Mouse (Mus musculus) heart, embryonic 14.5 days (tissue): ENCODE results near the gene Rrm1. TPM values are rescaled to one million over a fixed set of nuclear protein-coding genes. Genes with fewer than 3 reads are reported as not detected.
"Not testable (repeated sequence)": the region's sequence is repeated elsewhere in the genome, so short reads cannot be mapped to it uniquely, and the experiment has no call there.

Experiments used
- ATAC-seq: fragments of 200-750 bp; cut with Nextera tagmentation; 2 replicates; pipeline ENCODE4 v1.8.0; 2017; ENCODE audit warnings: low read depth, moderate TSS enrichment; ENCODE audit not compliant: insufficient number of reproducible peaks, insufficient read depth, low FRiP score
- H3K27ac ChIP-seq, 2 experiments: fragments of 200-500 bp in 1 of 2; fragments of 300-500 bp in 1 of 2; sonication (generic) in 1 of 2; replicated peaks in 1 of 2; 2 replicates each; pipeline ENCODE4 v1.5.1; 2012 to 2014; ENCODE audit warnings: low read depth in 2 of 2, low read length in 2 of 2, control low read depth in 1 of 2, mild to moderate bottlenecking in 1 of 2, mixed read lengths in 1 of 2; ENCODE audit not compliant: control insufficient read depth in 1 of 2, insufficient read depth in 1 of 2
- H3K27me3 ChIP-seq: fragments of 300-500 bp; sonication (generic); 2 replicates; pipeline ENCODE4 v1.6.1; 2014; ENCODE audit warnings: mild to moderate bottlenecking, low read length, control low read depth; ENCODE audit not compliant: control insufficient read depth, insufficient read depth
- H3K36me3 ChIP-seq: fragments of 300-500 bp; sonication (generic); 2 replicates; pipeline ENCODE4 v1.6.1; 2014; ENCODE audit warnings: mild to moderate bottlenecking, control low read depth, low read length, mixed read lengths; ENCODE audit not compliant: control insufficient read depth, insufficient read depth
- H3K4me1 ChIP-seq, 2 experiments: fragments of 200-500 bp in 1 of 2; fragments of 300-500 bp in 1 of 2; sonication (generic) in 1 of 2; 2 replicates each; pipeline ENCODE4 v1.6.1; 2012 to 2014; ENCODE audit warnings: low read length in 2 of 2, control low read depth in 1 of 2, mixed read lengths in 1 of 2; ENCODE audit not compliant: control insufficient read depth in 2 of 2, insufficient read depth in 2 of 2
- H3K4me2 ChIP-seq: fragments of 300-500 bp; sonication (generic); 2 replicates; pipeline ENCODE4 v1.6.1; 2014; ENCODE audit warnings: mild to moderate bottlenecking, low read length
- H3K4me3 ChIP-seq, 2 experiments: fragments of 200-500 bp in 1 of 2; fragments of 300-500 bp in 1 of 2; sonication (generic) in 1 of 2; 2 replicates each; pipeline ENCODE4 v1.5.1; 2012 to 2014; ENCODE audit warnings: low read length in 2 of 2, mild to moderate bottlenecking in 2 of 2, control low read depth in 1 of 2, low read depth in 1 of 2, moderate library complexity in 1 of 2; ENCODE audit not compliant: control insufficient read depth in 1 of 2, insufficient read depth in 1 of 2
- H3K9ac ChIP-seq: fragments of 300-500 bp; sonication (generic); 2 replicates; pipeline ENCODE4 v1.6.1; 2014; ENCODE audit warnings: mild to moderate bottlenecking, low read length
- H3K9me3 ChIP-seq: fragments of 300-500 bp; sonication (generic); 2 replicates; pipeline ENCODE4 v1.6.1; 2016; ENCODE audit warnings: low read length, control low read depth; ENCODE audit not compliant: control insufficient read depth
- WGBS: fragments of 180-500 bp; shearing (Covaris S2); extraction: QIAGEN DNeasy Blood & Tissue Kit; methylation state at CpG from one replicate; pipeline ENCODE4 v1.1.7; 2014; 5-methylcytosine and 5-hydroxymethylcytosine counted together
- polyA plus RNA-seq: library from polyadenylated mRNA; unstranded; fragments of >200 nt; fragmentation: Nextera tagmentation; extraction: Ambion mirVana; gene quantifications from 2 replicates; pipeline ENCODE4 v1.2.1, GENCODE M21; 2014

Rrm1 gene
- polyA plus RNA-seq, 1 experiment from 2014 or later, result 119 TPM

DNA sequence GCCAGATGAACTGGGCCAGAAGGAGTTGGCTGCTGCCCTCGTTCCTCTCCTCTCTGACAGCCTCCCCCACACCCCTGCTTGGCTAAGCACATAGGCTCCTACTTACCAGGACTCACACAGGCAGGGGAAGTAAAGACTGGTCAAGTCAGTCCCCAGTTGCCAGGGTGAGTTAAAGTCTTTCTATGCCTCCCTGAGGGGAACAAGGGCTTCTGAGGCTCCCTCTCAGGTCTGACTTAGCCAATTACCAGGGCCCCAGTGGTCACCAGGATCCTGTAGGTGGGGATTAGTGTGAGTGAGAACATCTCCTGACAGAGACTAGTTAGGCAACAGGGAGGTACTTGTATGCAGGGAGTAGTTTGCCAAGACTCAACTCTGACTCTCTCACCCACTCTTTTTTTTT lies 46.7 kb downstream of the Rrm1 start, which contains the start of gene Olfr544:
Olfr544 (minus strand) TSS at position 153 of the 400 bp plus-strand sequence.
- no peak within 1 kb of the TSS for H3K27ac ChIP-seq
- H3K4me3 ChIP-seq, result no peak within 1 kb of the TSS
- H3K9ac ChIP-seq, result no peak within 1 kb of the TSS
- WGBS, result 59% methylated on average over 1 of the region's 1 CpGs
- H3K4me1 ChIP-seq, result peaks cover 3 to 6% of the 10 kb centered on the region in 2 experiments; a peak in 2 of 4 replicates
- no peak within 1 kb of the TSS for H3K4me2 ChIP-seq
- no peaks in the 10 kb centered on the region for H3K27me3 ChIP-seq
- no peaks in the 10 kb centered on the region for H3K9me3 ChIP-seq
- no peak for ATAC-seq
- no peaks in the 10 kb centered on the region for H3K36me3 ChIP-seq

- not testable (repeated sequence) for H3K27me3 ChIP-seq, H3K9ac ChIP-seq, H3K4me2 ChIP-seq, H3K36me3 ChIP-seq, ATAC-seq, H3K4me1 ChIP-seq, H3K27ac ChIP-seq, H3K9me3 ChIP-seq, H3K4me3 ChIP-seq
- WGBS, result 48% methylated on average over 6 of the region's 7 CpGs
These were observed 52.9 kb downstream of the Rrm1 start for GRCm38 (mm10) chr7:102494416-102494815.

- WGBS, result 66% methylated on average over 3 of the region's 3 CpGs
- no peak within 1 kb of the TSS for H3K4me2 ChIP-seq
- H3K4me3 ChIP-seq, result no peak within 1 kb of the TSS
- no peak within 1 kb of the TSS for H3K27ac ChIP-seq
- no peaks in the 10 kb centered on the region for H3K27me3 ChIP-seq
- no peaks in the 10 kb centered on the region for H3K9me3 ChIP-seq
- no peak within 1 kb of the TSS for H3K9ac ChIP-seq
- H3K4me1 ChIP-seq, result no peaks in the 10 kb centered on the region
- no peaks in the 10 kb centered on the region for H3K36me3 ChIP-seq
- no peak for ATAC-seq
These were observed 58.0 kb downstream of the Rrm1 start, which contains the start of gene Olfr545 for GRCm38 (mm10) chr7:102499473-102499872. Gene Olfr545, minus strand, starts transcription at chr7:102499573.

DNA sequence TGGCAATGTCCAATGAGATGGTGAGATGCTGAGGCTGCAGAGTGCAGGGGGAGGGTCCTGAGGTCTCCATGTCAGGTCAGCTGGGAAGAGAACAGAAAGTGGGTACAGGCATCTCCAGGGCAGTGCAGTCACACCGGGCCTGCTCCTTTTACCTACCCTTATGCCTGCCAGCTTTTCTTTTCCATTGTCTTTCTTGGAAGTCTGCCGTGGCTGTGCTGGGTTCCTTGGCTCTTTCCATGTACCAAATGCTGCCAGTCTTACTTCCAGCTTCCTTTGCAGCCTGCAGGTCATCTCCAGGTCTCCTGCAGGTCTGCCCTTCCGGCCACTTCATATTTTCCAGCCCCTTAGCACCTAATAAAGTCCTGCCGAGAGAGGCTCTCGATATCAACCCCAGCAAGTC lies 60.5 kb downstream of the Rrm1 start:
- Histone ChIP-seq H3K4me2 (no peak overlapping the region), H3K27ac (no peak overlapping the region), H3K9me3 (no peaks in the 10 kb centered on the region), H3K36me3 (no peaks in the 10 kb centered on the region), H3K9ac (no peak overlapping the region), H3K4me3 (no peak overlapping the region), H3K27me3 (no peaks in the 10 kb centered on the region), H3K4me1 (no peaks in the 10 kb centered on the region)
- no peak for ATAC-seq
- WGBS, result 73% methylated on average over 5 of the region's 5 CpGs

DNA sequence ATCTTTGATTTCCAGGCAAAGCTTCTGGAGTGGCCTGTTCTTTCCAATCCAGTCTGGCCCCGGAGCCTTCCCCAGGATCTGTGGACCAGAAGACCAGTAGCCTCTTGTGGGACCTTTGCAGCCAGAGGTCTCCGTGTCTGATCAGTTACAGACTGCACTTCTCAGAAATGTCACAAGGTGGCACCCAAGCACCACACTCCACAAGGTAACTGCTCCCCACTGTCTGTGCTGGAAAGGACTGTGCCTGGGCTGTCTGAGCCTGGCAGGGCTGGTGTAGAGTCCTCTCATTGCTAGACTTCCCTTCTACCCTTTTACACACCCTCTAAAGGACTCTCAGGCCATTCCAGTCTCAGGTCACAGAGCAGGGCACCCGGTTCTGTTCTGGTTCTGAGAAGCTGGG lies 65.4 kb downstream of the Rrm1 start:
- H3K27me3 ChIP-seq, result peaks cover 4% of the 10 kb centered on the region; the same call in 1 of the 2 replicates
- no peak overlapping the region for H3K4me2 ChIP-seq
- no peak overlapping the region for H3K9ac ChIP-seq
- no peaks in the 10 kb centered on the region for H3K36me3 ChIP-seq
- ATAC-seq, result no peak
- no peak overlapping the region for H3K27ac ChIP-seq
- no peaks in the 10 kb centered on the region for H3K4me1 ChIP-seq
- 42% methylated on average over 3 of the region's 3 CpGs for WGBS
- H3K9me3 ChIP-seq, result no peaks in the 10 kb centered on the region
- no peak overlapping the region for H3K4me3 ChIP-seq

DNA sequence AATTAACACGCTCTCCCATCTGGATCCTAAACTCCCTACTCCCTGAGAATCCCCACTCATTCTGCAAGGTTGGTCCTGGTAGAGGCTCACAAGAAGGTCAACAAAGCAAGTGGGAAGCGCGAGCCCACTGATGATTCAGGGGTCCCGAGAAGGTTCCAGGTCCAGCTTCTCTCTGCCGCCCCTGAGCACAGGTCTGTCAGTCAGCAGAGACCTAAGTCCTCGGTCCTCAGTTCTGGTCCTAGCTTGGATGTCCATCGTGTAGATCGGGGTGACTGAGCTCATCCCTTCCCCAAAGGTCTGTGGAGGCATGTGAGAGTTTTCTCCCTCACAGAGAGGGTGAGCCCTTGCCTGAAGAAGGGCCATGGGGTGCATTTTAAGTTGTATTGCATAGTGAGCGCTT lies 66.6 kb downstream of the Rrm1 start:
- H3K36me3 ChIP-seq, result no peaks in the 10 kb centered on the region
- H3K9me3 ChIP-seq, result no peaks in the 10 kb centered on the region
- H3K4me3 ChIP-seq, result no peak overlapping the region
- no peak overlapping the region for H3K27ac ChIP-seq
- no peak overlapping the region for H3K4me2 ChIP-seq
- peaks cover 4% of the 10 kb centered on the region; the same call in 1 of the 2 replicates for H3K27me3 ChIP-seq
- H3K9ac ChIP-seq, result no peak overlapping the region
- 81% methylated on average over 9 of the region's 9 CpGs for WGBS
- ATAC-seq, result no peak
- no peaks in the 10 kb centered on the region for H3K4me1 ChIP-seq

GRCm38 (mm10) chr7:102508666-102509065 lies 67.2 kb downstream of the Rrm1 start:
- H3K9me3 ChIP-seq, result no peaks in the 10 kb centered on the region
- H3K27ac ChIP-seq, result no peak overlapping the region
- H3K4me1 ChIP-seq, result no peaks in the 10 kb centered on the region
- H3K4me2 ChIP-seq, result no peak overlapping the region
- ATAC-seq, result no peak
- no peak overlapping the region for H3K4me3 ChIP-seq
- no peak overlapping the region for H3K9ac ChIP-seq
- no peaks in the 10 kb centered on the region for H3K36me3 ChIP-seq
- H3K27me3 ChIP-seq, result peaks cover 4% of the 10 kb centered on the region; the same call in 1 of the 2 replicates
- WGBS, result 81% methylated on average over 6 of the region's 6 CpGs

- Histone ChIP-seq H3K9me3 (no peaks in the 10 kb centered on the region), H3K4me2 (no peak overlapping the region), H3K27ac (no peak overlapping the region), H3K9ac (no peak overlapping the region), H3K4me3 (no peak overlapping the region), H3K27me3 (peaks cover 13% of the 10 kb centered on the region; the same call in 1 of the 2 replicates), H3K4me1 (no peaks in the 10 kb centered on the region), H3K36me3 (no peaks in the 10 kb centered on the region)
- ATAC-seq, result no peak
- 92% methylated on average over 7 of the region's 7 CpGs for WGBS
These were observed 68.2 kb downstream of the Rrm1 start for GRCm38 (mm10) chr7:102509726-102510125.
